Mouse (Mus musculus) natural killer cell, adult 2 months (primary cell): ENCODE measurements around the gene Olfr649.
A peak's percentile ranks its signal among the peaks of the same experiment; 100 is the strongest.

Source experiments
- DNase-seq, 2 experiments: peaks; one replicate each; pipeline ENCODE4 v3.0.0; 2022; ENCODE audit warnings: low spot score in 2 of 2

The Olfr649 gene

GRCm38 (mm10) chr7:104195885-104196284 lies at the start of gene Olfr649:
Gene Olfr649 (minus strand): TSS chr7:104195985.
- no peak for DNase-seq

DNA sequence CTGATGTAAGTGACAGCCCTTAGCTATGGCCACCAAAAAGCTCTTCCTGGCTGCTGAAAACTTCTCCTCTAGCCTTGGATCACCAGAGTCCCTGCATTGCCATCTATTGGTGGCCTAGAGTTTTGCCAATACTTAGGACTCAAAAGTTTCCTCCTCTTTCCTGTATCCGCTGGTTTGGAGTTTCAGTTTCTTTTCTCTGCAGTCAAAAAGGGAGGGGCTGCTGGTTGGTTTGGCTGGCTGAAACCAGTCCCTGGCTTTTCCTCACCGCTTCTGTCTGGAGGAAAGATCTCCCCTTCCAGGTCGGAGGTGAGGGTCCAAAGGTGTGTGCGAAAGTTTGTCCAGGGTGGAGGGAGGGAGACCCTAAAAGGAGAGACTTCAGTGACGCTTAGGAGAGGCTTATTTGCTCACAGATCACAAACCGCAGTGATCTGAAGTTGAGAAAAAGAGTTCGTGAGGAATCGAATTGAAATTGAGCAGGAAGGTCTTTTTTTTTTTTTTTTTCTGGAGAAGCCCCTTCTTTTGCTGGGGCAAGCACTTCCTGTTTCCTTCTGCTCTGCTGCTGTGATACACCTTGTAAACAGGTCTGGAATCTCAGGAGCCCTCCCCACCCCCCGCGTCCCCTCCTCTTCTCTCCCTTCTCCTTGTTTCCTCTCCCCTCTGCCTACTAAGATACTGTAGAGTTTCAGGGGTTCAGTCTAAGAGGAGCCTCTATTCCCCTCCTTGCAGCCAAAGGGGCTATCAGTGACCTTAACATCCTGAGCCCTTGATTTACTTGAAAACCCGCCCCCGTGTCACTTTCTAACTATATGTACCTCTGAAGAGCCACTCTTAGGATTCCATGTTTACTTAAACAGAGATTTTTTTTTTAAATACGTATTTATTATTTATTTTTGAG lies 48.7 kb upstream of the Olfr649 start, which contains the start of gene Trim34a:
Gene Trim34a (plus strand): TSS at position 171 of the 895 bp plus-strand sequence.
- DNase-seq: peak; percentile 74 to 76

DNA sequence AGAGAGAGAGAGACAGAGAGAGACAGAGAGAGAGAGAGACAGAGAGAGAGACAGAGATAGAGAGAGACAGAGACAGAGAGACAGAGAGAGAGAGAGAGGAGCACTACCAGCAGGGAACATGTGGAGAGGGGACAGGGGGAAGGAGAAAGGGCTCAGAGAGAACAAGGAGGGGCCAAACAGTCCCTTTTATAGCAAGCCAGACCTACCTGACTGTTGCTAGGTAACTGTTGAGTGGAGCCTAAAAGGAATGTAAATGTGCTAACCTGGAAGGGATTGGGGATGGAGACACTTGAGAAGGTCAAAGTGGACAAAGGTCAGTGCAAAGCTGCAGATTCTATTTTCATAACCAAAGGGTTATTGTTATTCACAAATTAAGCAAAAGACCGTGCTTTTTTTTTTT lies 47.8 kb upstream of the Olfr649 start:
- DNase-seq: no peak

- DNase-seq: peak in 1 of 2 experiments; percentile 5
These were observed 45.1 kb upstream of the Olfr649 start for GRCm38 (mm10) chr7:104240857-104241256.

GRCm38 (mm10) chr7:104231203-104231602 lies 35.4 kb upstream of the Olfr649 start:
- peak; percentile 34 to 54 for DNase-seq

- no peak for DNase-seq
These were observed 23.1 kb upstream of the Olfr649 start, which contains the start of gene Trim6 for GRCm38 (mm10) chr7:104218701-104219569. Gene Trim6 (plus strand): TSS chr7:104218793.

GRCm38 (mm10) chr7:104217881-104218280 lies 22.1 kb upstream of the Olfr649 start:
- DNase-seq: no peak

GRCm38 (mm10) chr7:104216011-104216535 lies 20.3 kb upstream of the Olfr649 start:
- no peak for DNase-seq

DNA sequence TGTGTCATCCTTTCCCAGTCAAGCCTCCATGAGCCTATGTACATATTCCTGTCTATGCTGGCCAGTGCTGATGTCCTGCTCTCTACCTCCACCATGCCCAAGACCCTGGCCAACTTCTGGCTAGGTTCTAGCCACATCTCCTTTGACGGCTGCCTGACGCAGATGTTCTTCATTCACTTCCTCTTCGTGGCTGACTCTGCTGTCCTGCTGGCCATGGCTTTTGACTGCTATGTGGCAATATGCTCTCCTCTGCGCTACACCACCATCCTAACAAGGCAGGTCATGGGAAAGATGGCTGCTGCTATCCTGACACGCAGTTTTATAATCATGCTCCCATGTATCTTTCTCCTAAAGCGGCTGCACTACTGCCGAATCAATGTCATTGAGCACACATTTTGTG lies 10.4 kb upstream of the Olfr649 start:
- DNase-seq: no peak

DNA sequence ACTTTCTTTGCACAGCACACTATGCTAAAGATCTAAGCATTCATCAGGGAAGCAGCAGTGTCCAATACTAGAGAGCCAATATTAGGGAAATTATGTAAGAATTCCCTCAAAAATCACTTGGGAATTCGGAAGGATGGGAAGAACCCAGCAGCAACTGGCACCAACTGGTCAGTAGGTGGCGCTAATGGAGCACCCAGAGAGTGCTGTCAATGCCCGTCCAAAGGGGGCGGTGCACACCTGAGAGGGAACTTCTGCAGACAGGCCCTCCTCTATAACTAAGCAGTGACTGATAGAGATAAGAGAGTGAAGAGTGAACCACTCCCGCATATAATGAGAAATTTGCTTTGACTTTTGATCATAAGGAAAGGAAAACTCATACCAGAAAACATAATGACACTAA lies 4.0 kb upstream of the Olfr649 start:
- DNase-seq: peak; percentile 41 to 63

GRCm38 (mm10) chr7:104191275-104191674 lies 4.5 kb downstream of the Olfr649 start:
- no peak for DNase-seq

DNA sequence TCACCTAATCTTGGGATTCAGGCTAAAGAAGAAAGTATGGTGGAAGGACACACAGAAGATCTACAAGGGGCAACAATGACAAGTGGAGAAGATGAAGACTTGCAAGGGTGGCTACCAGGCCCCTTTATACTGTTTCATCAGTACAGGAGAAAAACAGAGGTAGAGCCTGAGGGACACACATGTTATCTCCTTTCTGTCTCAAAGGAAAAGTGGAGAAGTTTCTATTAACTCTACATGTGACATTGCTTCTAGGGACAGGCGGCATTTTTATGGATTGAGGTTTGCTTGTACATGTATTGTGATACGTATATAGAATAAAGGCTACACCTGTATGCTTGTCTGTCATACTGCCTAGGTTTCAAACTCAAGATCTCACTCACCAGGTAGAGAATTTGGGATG lies 12.5 kb downstream of the Olfr649 start, which contains the start of gene Olfr648:
Gene Olfr648 (minus strand): TSS at position 101 of the 400 bp plus-strand sequence.
- no peak for DNase-seq

- DNase-seq: no peak
These were observed 16.7 kb downstream of the Olfr649 start for GRCm38 (mm10) chr7:104179074-104179473.

DNA sequence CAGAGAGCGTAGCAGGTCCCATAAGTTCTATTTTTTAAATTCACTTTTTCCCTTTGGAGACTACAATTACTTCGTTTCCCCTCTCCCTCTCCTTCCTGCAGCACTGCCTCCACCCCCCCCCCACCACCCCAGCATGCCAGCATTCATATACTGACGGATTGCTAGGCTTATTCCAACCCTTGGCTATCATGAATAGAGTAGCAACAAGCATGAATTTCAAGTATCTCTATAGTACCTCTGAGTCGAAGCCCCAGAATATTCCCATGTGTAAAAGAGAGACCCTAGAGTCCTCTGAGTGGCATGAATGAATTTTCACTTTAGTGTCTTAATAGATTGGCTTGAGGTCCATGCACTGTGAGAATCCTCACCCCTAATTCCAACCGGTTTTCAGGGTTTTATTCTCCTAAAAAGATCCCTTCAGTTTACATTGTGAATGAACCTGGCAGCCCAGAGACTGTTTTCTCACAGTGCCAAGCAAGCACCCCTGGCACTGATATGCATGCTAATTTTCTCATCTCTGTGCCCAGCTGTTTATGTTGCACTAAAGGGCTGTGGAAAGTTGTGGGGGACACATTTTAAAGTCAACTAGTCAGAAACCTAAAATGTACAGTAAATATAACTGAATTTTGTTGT lies 17.2 kb downstream of the Olfr649 start:
- no peak for DNase-seq

GRCm38 (mm10) chr7:104175085-104175484 lies 20.7 kb downstream of the Olfr649 start:
- DNase-seq: no peak

DNA sequence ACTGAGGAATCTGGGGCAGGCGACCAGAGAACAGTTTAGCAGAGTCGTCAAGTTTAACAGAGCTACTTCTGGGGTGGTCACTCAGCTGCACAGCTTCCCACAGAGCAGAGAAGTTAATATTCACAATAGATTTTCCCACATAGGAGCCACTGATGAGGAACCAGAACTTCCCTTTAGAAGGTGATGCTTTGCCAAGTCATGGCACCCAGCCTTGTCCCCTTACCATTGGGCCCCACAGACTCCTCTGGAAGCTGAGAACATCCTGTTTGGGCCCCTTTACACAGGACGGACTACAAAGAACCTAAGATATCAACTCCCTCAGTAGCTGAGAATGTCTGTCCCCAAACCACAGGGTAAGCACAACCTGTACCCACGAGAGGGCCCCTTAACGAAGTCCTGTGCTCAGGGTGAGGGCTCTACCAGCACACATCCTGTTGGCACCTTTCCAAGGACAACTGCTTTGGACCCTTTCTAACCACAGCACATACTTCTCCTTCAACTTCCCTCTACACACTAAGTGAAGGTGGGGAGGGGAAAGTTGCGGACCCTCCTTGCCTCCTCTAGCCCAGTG lies 26.1 kb downstream of the Olfr649 start:
- peak; percentile 10 to 16 for DNase-seq

GRCm38 (mm10) chr7:104167105-104167504 lies 28.7 kb downstream of the Olfr649 start:
- peak in 1 of 2 experiments; percentile 5 for DNase-seq

DNA sequence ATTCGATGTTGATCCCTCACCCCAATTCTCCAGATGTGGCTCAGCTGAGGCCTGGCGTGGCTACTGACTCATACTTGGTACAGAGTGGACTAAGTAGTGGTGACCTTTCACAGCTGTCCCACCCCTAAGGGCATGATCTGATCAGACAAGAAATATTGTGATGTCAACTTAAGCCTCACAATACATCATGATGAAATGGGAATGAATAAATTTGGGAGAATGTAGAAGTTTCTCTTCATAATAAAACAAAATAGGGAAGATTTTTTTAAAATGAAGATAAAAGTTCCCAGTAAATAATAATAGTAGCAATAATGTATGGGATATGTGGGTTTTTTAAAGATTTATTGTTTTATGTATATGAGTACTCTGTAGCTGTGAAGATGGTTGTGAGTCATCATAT lies 45.3 kb downstream of the Olfr649 start, which contains the start of gene Ubqlnl:
Gene Ubqlnl (minus strand): TSS at position 101 of the 400 bp plus-strand sequence.
- no peak for DNase-seq

- DNase-seq: no peak
These were observed 52.6 kb downstream of the Olfr649 start, which contains the start of gene Ubqln3 for GRCm38 (mm10) chr7:104143179-104143578. Gene Ubqln3 (minus strand): TSS chr7:104143279.
